27 mouse cellular contexts compared by ENCODE assay signal in genomic region chr8:87078260-87078659, GRCm38 (mm10).
DNase-seq lines count a peak whose midpoint lies in the region; ATAC-seq and TF ChIP-seq lines count a peak whose summit lies in the region.
"Had no signal": no experiment of that assay in that cellular context is flagged by ENCODE, and none has a peak within 500 bp of the region (broad histone marks: within the 10 kb centered on the region; RNA-seq: fewer than 3 reads in every experiment).

No protein-coding gene starts in this region.

- no peak for ATAC-seq in hindbrain, postnatal 0 days
- peak; percentile 4 to 14; a peak in 1 of 4 replicates for ATAC-seq in hematopoietic stem cell, adult 5-6 weeks (replicated peaks in 1 of 2; ENCODE audit: insufficient read depth in 1 of 2, low FRiP score in 2 of 2, low TSS enrichment in 1 of 2, low read depth in 1 of 2, poor library complexity in 2 of 2, severe bottlenecking in 2 of 2)
- ATAC-seq in megakaryocyte-erythroid progenitor cell, adult 5-6 weeks (replicated peaks; ENCODE audit: low FRiP score, low TSS enrichment, poor library complexity, severe bottlenecking): no peak
- ATAC-seq: activated CD4-positive, CD25-positive, alpha-beta regulatory T cell, adult 4 months; inflammation-experienced regulatory T-cells, adult 6 months had no signal

- no peak for TF ChIP-seq CTCF in hindbrain, postnatal 0 days (IDR thresholded peaks at IDR 0.05; ENCODE audit: low read depth)

- no peak overlapping the region for H3K4me2 ChIP-seq in hindbrain, postnatal 0 days (ENCODE audit: low read depth, low read length)
- H3K4me2 ChIP-seq: embryonic facial prominence, embryonic 15.5 days; heart, embryonic 13.5 days; hindbrain, embryonic 13.5 days; limb, embryonic 15.5 days; lung, embryonic 14.5 days had no signal

- no peak overlapping the region for H3K4me3 ChIP-seq in hindbrain, postnatal 0 days (ENCODE audit: low read length)
- no peak overlapping the region for H3K4me3 ChIP-seq in hindbrain, embryonic 10.5 days
- H3K4me3 ChIP-seq: embryonic facial prominence, embryonic 15.5 days; heart, adult 2 months; heart, embryonic 13.5 days; hindbrain, embryonic 13.5 days; limb, embryonic 15.5 days; megakaryocyte, embryonic 14.5 days had no signal

- no peaks in the 10 kb centered on the region for H3K27me3 ChIP-seq in hindbrain, postnatal 0 days (ENCODE audit: insufficient read depth, low read length)
- no peaks in the 10 kb centered on the region for H3K27me3 ChIP-seq in hindbrain, embryonic 10.5 days (ENCODE audit: insufficient read depth, poor library complexity, severe bottlenecking)
- H3K27me3 ChIP-seq: embryonic facial prominence, embryonic 15.5 days; heart, embryonic 13.5 days; limb, embryonic 15.5 days; megakaryocyte, embryonic 14.5 days had no signal

- no peaks in the 10 kb centered on the region for H3K4me1 ChIP-seq in hindbrain, postnatal 0 days (ENCODE audit: insufficient read depth, low read length)
- H3K4me1 ChIP-seq in hindbrain, embryonic 10.5 days (replicated peaks): no peaks in the 10 kb centered on the region; the same call in 1 of the 2 replicates
- H3K4me1 ChIP-seq: embryonic facial prominence, embryonic 15.5 days; heart, embryonic 13.5 days; hindbrain, embryonic 13.5 days; limb, embryonic 15.5 days; megakaryocyte, embryonic 14.5 days had no signal

- no peak overlapping the region for H3K9ac ChIP-seq in hindbrain, postnatal 0 days (replicated peaks; ENCODE audit: low read length)
- H3K9ac ChIP-seq: embryonic facial prominence, embryonic 15.5 days; heart, embryonic 13.5 days; hindbrain, embryonic 13.5 days; limb, embryonic 15.5 days; liver, embryonic 14.5 days; lung, embryonic 14.5 days had no signal

- DNase-seq in hindbrain, postnatal 0 days (ENCODE audit: low spot score): peak; percentile 44
- DNase-seq in hindbrain, embryonic 10.5 days (ENCODE audit: low spot score): no peak
- DNase-seq in Muller cell, postnatal 12 days (ENCODE audit: inconsistent ontology term): peak; percentile 89
- peak; percentile 28 for DNase-seq in brain, embryonic 18.5 days (ENCODE audit: low read depth, low spot score)
- no peak for DNase-seq in gastrocnemius, postnatal 25 days
- DNase-seq in c-Kit-positive CD71-positive TER-119-positive erythroid progenitor cells, embryonic 14.5 days (ENCODE audit: low spot score): no peak
- DNase-seq: adrenal gland, adult 8-10 months; cerebellum, adult 11-12 months; gastrocnemius, postnatal 14 days; heart, adult 2 months; heart, postnatal 14 days; kidney, adult 2 months; left cerebral cortex, postnatal 4 days; lung, embryonic 14.5 days; lung, postnatal 36 days; thymus, postnatal 14 days had no signal

- H3K36me3 ChIP-seq in hindbrain, postnatal 0 days (ENCODE audit: insufficient read depth, low read length): no peaks in the 10 kb centered on the region
- H3K36me3 ChIP-seq in hindbrain, embryonic 10.5 days: no peaks in the 10 kb centered on the region
- H3K36me3 ChIP-seq: embryonic facial prominence, embryonic 15.5 days; heart, embryonic 13.5 days; hindbrain, embryonic 13.5 days; limb, embryonic 15.5 days had no signal

- WGBS in hindbrain, postnatal 0 days: 60% methylated on average over 6 of the region's 6 CpGs
- 75% methylated on average over 6 of the region's 6 CpGs for WGBS in hindbrain, embryonic 10.5 days

- no peak overlapping the region for H3K27ac ChIP-seq in hindbrain, postnatal 0 days
- H3K27ac ChIP-seq in hindbrain, embryonic 10.5 days: no peak overlapping the region
- H3K27ac ChIP-seq: embryonic facial prominence, embryonic 15.5 days; heart, adult 2 months; heart, embryonic 13.5 days; hindbrain, embryonic 13.5 days; kidney, postnatal 0 days; limb, embryonic 15.5 days; liver, embryonic 14.5 days had no signal

- no peaks in the 10 kb centered on the region for H3K9me3 ChIP-seq in hindbrain, postnatal 0 days (ENCODE audit: low read length)
- H3K9me3 ChIP-seq in hindbrain, embryonic 10.5 days: no peaks in the 10 kb centered on the region
- H3K9me3 ChIP-seq: embryonic facial prominence, embryonic 15.5 days; heart, embryonic 13.5 days; hindbrain, embryonic 13.5 days; limb, embryonic 15.5 days had no signal

Comparison
In these comparisons a context has a peak if more than half of its experiments do, and no peak if none do; other contexts are left out.
1. DNase-seq: peak in hindbrain, postnatal 0 days (single experiment), Muller cell, postnatal 12 days (single experiment) and brain, embryonic 18.5 days (single experiment); none in hindbrain, embryonic 10.5 days (single experiment), gastrocnemius, postnatal 25 days (single experiment) and c-Kit-positive CD71-positive TER-119-positive erythroid progenitor cells, embryonic 14.5 days (single experiment).
2. ATAC-seq: peak in hematopoietic stem cell, adult 5-6 weeks (2 of 2); none in hindbrain, postnatal 0 days (single experiment) and megakaryocyte-erythroid progenitor cell, adult 5-6 weeks (single experiment).